Mouse (Mus musculus): ENCODE results near the gene Csf2rb2.
"Not testable (repeated sequence)": the region's sequence is repeated elsewhere in the genome, so short reads cannot be mapped to it uniquely, and the experiment has no call there.

DNA sequence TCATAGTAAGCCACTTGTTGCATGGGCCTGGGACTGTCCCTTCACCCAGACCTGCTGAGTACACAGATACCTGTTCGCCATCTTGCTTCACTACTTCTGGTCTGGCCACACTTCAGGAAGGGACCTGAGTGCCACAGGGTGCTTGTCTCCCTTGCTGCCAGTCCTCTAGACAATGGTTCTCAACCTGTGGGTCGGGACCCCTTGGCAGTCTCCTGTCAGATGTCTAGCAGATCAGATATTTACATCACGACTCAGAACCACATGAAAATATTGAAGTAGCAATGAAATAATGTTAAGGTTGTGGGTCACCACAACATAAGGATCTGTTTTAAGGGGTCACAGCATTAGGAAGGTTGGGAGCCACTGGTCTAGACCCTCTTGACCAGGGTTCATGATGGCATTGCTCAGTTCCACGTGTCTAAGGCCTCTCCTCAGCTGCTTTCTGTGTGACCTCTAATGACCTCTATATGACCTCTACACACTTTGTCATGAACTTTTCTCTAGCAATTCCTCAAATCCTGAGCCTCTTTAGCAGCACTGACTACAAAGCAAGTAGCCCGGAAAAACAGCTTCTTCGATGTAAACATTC is 22.3 kb upstream of the Csf2rb2 start:
- TF ChIP-seq HCFC1 (IDR thresholded peaks at IDR 0.05; ENCODE audit: borderline replicate concordance, insufficient read depth, low read length); ZNF384 (IDR thresholded peaks at IDR 0.05; ENCODE audit: low read depth, low read length); MAFK (IDR thresholded peaks at IDR 0.05; ENCODE audit: insufficient read depth, low read depth, low read length): not testable (repeated sequence)
